Mouse (Mus musculus) lung, embryonic 15.5 days (tissue): ENCODE measurements around the gene Glrx. TPM values are rescaled to one million over a fixed set of nuclear protein-coding genes. Genes with fewer than 3 reads are reported as not detected.

Source experiments
- ATAC-seq: fragments of 200-750 bp; cut with Nextera tagmentation; 2 replicates; pipeline ENCODE4 v1.8.0; 2017; ENCODE audit warnings: moderate number of reproducible peaks, borderline replicate concordance; ENCODE audit not compliant: low FRiP score, low TSS enrichment; ENCODE audit errors: extremely low read depth
- H3K27ac ChIP-seq: fragments of 300-500 bp; sonication (generic); 2 replicates; pipeline ENCODE4 v1.5.1; 2015; ENCODE audit warnings: moderate library complexity, mild to moderate bottlenecking, inconsistent platforms
- H3K27me3 ChIP-seq: fragments of 300-500 bp; sonication (generic); 2 replicates; pipeline ENCODE4 v1.6.1; 2015; ENCODE audit warnings: inconsistent platforms
- H3K36me3 ChIP-seq: fragments of 300-500 bp; sonication (generic); 2 replicates; pipeline ENCODE4 v1.6.1; 2015; ENCODE audit warnings: inconsistent platforms
- H3K4me1 ChIP-seq: fragments of 300-500 bp; sonication (generic); 2 replicates; pipeline ENCODE4 v1.6.1; 2015; ENCODE audit warnings: inconsistent platforms
- H3K4me2 ChIP-seq: fragments of 300-500 bp; sonication (generic); 2 replicates; pipeline ENCODE4 v1.6.1; 2015; ENCODE audit warnings: inconsistent platforms, mild to moderate bottlenecking, moderate library complexity
- H3K4me3 ChIP-seq: fragments of 300-500 bp; sonication (generic); 2 replicates; pipeline ENCODE4 v1.5.1; 2015; ENCODE audit warnings: mild to moderate bottlenecking, inconsistent platforms
- H3K9ac ChIP-seq: fragments of 300-500 bp; sonication (generic); 2 replicates; pipeline ENCODE4 v1.6.1; 2015; ENCODE audit warnings: inconsistent platforms
- H3K9me3 ChIP-seq: fragments of 300-500 bp; sonication (generic); 2 replicates; pipeline ENCODE4 v1.6.1; 2016; ENCODE audit warnings: inconsistent platforms
- WGBS: fragments of 180-500 bp; shearing (Covaris S2); methylation state at CpG from one replicate; pipeline ENCODE4 v1.1.7; 2015; 5-methylcytosine and 5-hydroxymethylcytosine counted together
- polyA plus RNA-seq: library from polyadenylated mRNA; unstranded; fragments of >200 nt; fragmentation: Nextera tagmentation; extraction: Ambion mirVana; gene quantifications from 2 replicates; pipeline ENCODE4 v1.2.1, GENCODE M21; 2015

Gene Glrx
- polyA plus RNA-seq = 45.2 and 49.9 TPM in 2 replicates

DNA sequence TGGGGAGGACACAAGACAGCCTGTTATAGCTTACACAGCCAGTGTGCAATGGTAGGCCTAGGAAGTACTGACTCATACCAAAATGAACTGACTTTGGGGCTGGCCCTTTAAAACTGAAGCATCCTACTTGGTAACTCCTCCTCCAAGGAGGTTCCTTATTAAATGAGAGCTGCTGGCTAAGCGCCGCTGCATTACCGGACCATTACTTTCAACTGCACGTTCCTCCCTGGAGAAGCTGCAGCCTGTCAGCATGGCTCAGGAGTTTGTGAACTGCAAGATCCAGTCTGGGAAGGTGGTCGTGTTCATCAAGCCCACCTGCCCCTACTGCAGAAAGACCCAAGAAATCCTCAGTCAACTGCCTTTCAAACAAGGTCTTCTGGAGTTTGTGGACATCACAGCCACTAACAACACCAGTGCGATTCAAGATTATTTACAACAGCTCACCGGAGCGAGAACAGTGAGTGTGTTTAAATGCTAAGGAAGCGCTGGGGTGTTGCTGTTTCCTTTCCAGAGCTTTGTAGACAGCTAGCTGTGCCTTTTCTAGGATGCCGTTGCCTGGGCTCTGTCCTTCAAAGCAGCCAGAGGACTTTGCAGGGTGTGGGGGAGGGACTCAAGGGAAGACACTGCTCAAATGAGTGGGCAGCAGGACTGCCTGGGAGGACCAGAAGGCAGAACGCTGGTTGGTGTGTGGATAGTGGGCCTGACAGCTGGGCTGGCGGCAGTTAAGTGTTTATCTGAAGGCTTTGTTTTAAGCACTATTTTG, at the start of gene Glrx:
Gene Glrx (plus strand): TSS at position 150 of the 763 bp plus-strand sequence.
- ATAC-seq = peak; percentile 91
- Histone ChIP-seq H3K36me3 (no peaks in the 10 kb centered on the region), H3K9me3 (no peaks in the 10 kb centered on the region), H3K27ac (peak within 1 kb of the TSS; percentile 78), H3K4me3 (peak within 1 kb of the TSS; percentile 58), H3K4me2 (peak within 1 kb of the TSS; percentile 73), H3K27me3 (no peaks in the 10 kb centered on the region), H3K4me1 (peaks cover 25% of the 10 kb centered on the region), H3K9ac (peak within 1 kb of the TSS; percentile 47)
- under 1% methylated on average over 12 of the region's 12 CpGs for WGBS

DNA sequence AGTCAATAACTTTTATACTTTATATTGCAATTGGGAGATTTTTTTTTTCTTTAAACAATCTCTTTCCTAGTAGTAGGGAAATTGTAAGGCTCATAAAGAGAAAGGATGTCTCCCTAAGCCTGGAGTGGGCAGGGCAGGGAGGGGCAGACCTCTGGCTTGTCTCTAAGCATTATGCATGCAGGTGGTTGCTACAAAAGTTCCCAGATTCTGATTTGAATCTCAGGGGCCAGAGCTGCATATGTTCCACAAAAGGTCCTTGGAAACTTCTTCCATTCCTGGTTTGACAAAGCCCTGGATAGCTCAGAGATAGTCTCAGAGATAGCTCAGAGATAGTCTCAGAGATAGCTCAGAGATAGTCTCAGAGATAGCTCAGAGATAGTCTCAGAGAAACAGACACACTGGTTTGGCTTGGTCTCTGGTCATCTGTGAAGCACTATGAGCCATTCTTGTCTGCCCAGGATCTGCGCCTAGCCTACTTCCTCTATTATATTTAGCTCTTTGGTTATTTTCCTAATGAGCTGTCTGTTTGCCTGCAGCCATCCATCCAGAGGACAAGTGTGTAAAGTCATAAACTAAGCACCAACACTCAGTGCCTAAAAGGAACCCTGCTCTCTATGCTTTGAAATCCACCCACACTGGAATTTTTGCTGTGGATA, 49.0 kb upstream of the Glrx start:
- no peaks in the 10 kb centered on the region for H3K36me3 ChIP-seq
- no peak overlapping the region for H3K4me2 ChIP-seq
- H3K9ac ChIP-seq = no peak overlapping the region
- no peaks in the 10 kb centered on the region for H3K27me3 ChIP-seq
- no peak overlapping the region for H3K4me3 ChIP-seq
- no peaks in the 10 kb centered on the region for H3K9me3 ChIP-seq
- WGBS = 57% methylated on average over 1 of the region's 1 CpGs
- no peaks in the 10 kb centered on the region for H3K4me1 ChIP-seq
- ATAC-seq = no peak
- H3K27ac ChIP-seq = no peak overlapping the region

DNA sequence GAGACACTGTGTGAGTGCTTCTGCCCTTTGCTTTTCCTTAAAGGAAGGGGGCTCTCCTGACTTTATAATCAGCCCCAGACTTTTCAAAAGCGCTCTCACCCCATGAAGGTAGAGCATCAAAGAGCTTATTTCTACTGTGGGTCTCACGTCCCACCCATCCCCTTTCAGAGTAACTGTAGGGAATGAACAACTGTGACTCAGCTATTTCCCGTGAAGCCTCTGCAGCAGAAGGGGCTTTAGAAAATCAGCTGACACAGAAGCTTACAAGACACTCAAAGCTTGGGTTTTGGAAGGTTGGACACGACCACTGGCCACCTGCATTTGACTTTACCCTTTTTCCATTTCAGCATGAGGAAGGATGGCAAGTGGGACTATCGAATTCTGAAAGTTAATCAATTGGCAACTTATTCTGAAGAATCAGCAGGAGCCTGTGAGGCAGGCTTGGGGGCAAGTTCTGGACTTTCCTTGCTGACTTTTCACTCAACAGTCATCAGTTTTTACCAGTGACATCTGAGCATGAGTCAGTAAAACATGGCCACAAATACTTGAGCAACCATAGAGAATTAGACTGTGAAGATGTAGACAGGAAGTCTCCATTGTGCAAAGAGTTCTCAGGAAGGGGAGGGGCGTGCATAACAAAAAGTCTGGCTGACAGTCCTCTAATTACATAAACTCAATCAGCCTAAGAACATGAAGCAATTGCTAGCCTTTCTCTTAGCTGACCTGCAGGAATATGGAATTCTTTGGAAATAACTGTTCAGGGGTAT, 45.6 kb upstream of the Glrx start:
- Histone ChIP-seq H3K27me3 (no peaks in the 10 kb centered on the region), H3K9me3 (no peaks in the 10 kb centered on the region), H3K36me3 (no peaks in the 10 kb centered on the region), H3K4me2 (no peak overlapping the region), H3K9ac (no peak overlapping the region), H3K4me3 (no peak overlapping the region), H3K27ac (no peak overlapping the region), H3K4me1 (no peaks in the 10 kb centered on the region)
- no peak for ATAC-seq
- 70% methylated on average over 6 of the region's 6 CpGs for WGBS

DNA sequence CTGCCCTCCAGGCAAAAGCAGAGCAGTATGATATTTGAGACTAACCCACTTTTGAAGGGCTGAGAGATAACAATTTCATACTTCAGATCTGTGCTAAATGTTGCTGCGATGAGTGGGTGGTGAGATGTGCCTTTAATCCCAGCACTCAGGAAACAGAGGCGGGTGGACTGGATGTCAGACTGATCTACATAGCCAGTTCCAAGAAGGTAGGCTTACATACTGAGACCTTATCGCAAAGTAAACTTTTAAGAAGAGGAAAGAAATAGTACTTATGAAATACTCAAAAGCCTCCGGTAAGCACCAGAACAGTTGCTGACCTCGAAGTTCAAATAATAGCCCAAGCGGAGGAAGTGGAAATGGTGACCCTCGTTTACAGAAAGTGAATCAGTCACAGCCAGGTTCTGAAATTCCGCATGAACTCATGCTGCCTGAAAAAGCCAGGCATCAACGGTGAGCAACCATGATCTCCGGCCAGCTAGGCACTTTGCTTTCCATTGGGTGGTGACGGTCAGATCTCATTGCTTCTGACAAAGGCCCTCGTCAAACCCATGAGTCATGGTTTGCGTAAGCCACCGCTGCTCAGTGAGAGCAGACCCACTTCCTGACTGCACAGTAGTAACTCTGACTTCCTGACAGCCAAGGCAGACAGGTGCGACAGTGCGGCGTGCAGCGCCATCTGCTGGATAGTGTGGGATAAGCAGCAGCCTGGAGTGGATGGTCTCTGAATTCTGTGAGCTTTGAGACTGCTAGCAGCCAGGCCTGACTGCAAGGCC, 42.1 kb upstream of the Glrx start:
- peak; percentile 95 for ATAC-seq
- Histone ChIP-seq H3K36me3 (no peaks in the 10 kb centered on the region), H3K9me3 (no peaks in the 10 kb centered on the region), H3K4me1 (no peaks in the 10 kb centered on the region), H3K4me3 (peak overlapping the region; percentile 23), H3K9ac (no peak overlapping the region), H3K27me3 (no peaks in the 10 kb centered on the region), H3K4me2 (peak overlapping the region; percentile 51), H3K27ac (0 out of 2 replicates have a peak overlapping the region, but pooled peaks have one; percentile 30)
- 13% methylated on average over 18 of the region's 18 CpGs for WGBS

DNA sequence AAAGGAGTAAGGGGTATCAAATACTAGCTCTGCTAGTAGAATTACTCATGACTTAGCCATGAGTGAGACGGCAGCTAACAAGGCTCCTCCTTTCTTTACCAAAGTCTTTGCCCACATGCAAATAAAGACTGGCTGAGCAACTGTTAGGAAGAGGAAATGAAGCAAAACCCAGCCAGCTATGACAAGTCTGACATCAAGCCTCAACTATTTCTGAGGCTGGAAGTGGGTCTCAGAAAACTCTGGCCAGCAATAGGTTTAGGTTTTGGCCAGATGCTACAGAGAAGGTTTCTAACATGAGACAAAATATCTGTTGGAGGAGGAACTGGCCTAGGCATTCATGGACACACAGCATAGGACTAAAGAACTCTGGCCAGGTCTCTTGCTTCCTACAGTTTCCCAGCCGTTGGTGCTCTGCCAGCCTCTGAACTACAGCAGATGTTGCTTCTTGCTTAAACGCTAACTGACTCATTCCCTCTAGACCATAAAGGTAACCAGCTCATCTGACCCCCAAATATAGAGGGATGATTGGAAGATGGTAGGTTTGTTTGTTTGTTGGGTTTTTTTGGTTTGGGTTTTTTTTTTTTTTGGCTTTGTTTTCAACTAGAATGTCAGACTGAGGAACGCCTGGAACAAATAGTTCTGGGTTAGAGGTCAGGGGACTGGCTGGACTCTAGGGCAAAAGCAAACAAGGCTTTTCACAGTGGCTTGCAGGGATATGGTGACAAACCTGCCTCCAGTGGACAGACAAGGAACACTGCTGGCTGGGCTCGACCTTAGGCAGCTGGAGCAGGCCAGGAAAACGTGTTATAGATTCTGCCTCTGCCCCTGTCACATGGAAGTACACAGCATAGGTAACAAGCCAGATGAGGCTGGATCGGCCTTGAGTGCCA, 41.0 kb upstream of the Glrx start:
- H3K9me3 ChIP-seq = no peaks in the 10 kb centered on the region
- no peaks in the 10 kb centered on the region for H3K4me1 ChIP-seq
- H3K4me2 ChIP-seq = no peak overlapping the region
- H3K36me3 ChIP-seq = no peaks in the 10 kb centered on the region
- H3K9ac ChIP-seq = no peak overlapping the region
- ATAC-seq = no peak
- H3K4me3 ChIP-seq = no peak overlapping the region
- no peaks in the 10 kb centered on the region for H3K27me3 ChIP-seq
- WGBS = 60% methylated on average over 7 of the region's 7 CpGs
- no peak overlapping the region for H3K27ac ChIP-seq

DNA sequence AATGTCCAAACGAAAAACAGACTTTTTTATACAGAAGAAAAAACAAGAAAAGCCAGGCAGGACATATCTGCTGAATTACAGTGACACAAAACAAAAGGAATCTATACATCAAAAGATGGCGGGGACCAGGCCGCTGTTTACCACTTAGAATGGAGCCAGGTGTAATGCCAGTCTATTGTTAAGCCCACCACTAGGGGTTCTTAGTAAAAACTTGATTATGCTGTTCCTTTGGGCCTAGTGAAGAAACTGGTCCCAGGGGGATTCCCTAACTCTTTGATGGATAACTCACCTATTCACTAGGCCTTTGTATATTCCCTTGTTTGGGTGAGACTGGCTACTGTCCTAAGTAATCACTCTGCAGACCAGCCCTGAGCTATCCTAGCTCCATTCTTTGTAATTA, 40.2 kb upstream of the Glrx start:
- no peak overlapping the region for H3K27ac ChIP-seq
- H3K4me1 ChIP-seq = no peaks in the 10 kb centered on the region
- 80% methylated on average over 3 of the region's 3 CpGs for WGBS
- no peak overlapping the region for H3K4me3 ChIP-seq
- ATAC-seq = no peak
- no peak overlapping the region for H3K9ac ChIP-seq
- H3K9me3 ChIP-seq = no peaks in the 10 kb centered on the region
- no peak overlapping the region for H3K4me2 ChIP-seq
- H3K27me3 ChIP-seq = no peaks in the 10 kb centered on the region
- H3K36me3 ChIP-seq = no peaks in the 10 kb centered on the region

DNA sequence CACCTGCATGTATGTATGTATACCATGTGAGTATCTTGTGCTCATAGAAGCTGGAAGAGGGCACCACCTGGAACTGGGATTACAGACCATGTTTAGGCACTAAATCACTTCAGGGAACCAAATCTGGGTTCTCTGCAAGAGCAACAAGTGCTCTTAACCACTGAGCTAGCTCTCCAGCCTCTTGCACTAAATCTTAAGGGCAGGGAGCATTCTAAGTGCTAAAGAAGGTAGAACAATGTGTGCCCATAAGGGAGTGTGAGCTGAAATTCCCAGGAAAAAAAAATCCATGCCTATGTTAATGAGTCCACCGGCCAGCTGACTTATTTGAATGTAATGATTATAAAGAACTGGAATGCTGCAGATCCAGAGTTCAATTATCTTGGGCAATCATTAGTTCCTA, 31.7 kb upstream of the Glrx start:
- 79% methylated on average over 1 of the region's 1 CpGs for WGBS
- Histone ChIP-seq H3K9me3 (no peaks in the 10 kb centered on the region), H3K4me1 (no peaks in the 10 kb centered on the region), H3K4me2 (no peak overlapping the region), H3K27me3 (no peaks in the 10 kb centered on the region), H3K36me3 (no peaks in the 10 kb centered on the region), H3K27ac (no peak overlapping the region), H3K4me3 (no peak overlapping the region), H3K9ac (no peak overlapping the region)
- ATAC-seq = no peak

DNA sequence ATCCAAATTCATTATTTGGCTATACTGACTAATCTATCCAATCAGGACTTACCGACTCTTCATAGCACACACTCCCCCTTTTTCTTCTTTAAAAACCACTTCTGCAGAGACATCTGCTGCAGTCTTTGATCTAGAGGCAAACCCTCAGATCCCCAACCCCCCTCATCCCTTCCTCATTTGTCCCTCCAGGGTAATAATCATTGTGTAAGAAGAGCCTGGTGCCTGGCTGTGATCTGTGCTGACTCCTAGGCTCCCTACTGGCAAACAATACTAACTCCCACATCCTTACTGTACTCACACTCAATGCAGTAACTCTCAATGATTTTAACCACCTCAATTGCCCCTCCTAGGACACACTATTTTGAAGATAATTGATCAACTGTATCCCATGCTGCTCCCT, 29.7 kb upstream of the Glrx start:
- Histone ChIP-seq H3K9me3 (no peaks in the 10 kb centered on the region), H3K9ac (no peak overlapping the region), H3K4me3 (no peak overlapping the region), H3K4me1 (no peaks in the 10 kb centered on the region), H3K36me3 (no peaks in the 10 kb centered on the region), H3K4me2 (no peak overlapping the region), H3K27me3 (no peaks in the 10 kb centered on the region), H3K27ac (no peak overlapping the region)
- 60% methylated on average over 1 of the region's 1 CpGs for WGBS
- ATAC-seq = no peak

DNA sequence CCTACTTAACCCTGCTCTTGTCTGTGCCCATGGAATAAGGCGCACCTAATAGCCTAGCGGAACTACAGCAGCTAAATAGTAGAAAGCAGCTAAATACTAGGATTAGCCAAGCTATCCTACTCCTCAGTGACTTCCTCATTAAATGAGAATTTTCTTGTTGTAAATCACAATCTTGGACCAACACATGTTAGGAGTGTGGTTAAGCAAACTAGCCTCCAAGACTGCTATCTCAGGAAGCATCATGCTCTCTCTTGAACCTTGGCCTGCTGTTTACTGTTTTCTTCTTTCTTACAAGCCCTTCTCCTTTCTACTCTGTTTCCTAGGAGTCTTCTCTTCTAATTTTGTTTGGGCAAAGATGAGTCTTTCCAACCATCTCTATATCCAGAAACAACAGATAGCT, 22.5 kb upstream of the Glrx start:
- no peaks in the 10 kb centered on the region for H3K4me1 ChIP-seq
- H3K9me3 ChIP-seq = no peaks in the 10 kb centered on the region
- 97% methylated on average over 2 of the region's 2 CpGs for WGBS
- H3K4me2 ChIP-seq = no peak overlapping the region
- H3K4me3 ChIP-seq = no peak overlapping the region
- no peak for ATAC-seq
- H3K27me3 ChIP-seq = no peaks in the 10 kb centered on the region
- H3K9ac ChIP-seq = no peak overlapping the region
- H3K36me3 ChIP-seq = no peaks in the 10 kb centered on the region
- no peak overlapping the region for H3K27ac ChIP-seq

DNA sequence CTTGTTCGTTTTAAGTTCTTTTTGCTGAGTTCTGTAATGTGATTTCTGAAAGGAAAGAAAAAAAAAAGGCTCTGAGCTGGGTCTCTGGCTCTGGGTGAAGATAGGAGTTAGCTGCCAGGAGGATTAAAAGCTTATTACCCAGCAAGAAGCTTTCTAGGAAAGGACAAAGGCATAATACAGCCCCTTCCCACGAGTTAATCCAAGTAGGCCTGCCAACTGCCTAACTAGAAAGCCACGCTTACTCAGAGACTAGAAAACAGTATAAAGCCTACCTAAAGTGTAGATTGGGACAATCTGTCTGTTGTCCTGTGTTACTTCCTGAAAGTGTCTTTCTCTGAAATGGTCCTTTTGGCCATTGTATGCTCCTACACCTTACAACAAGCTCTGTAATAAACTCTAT, 21.2 kb upstream of the Glrx start:
- H3K27ac ChIP-seq = no peak overlapping the region
- ATAC-seq = no peak
- H3K4me1 ChIP-seq = no peaks in the 10 kb centered on the region
- H3K4me2 ChIP-seq = no peak overlapping the region
- 53% methylated on average over 3 of the region's 3 CpGs for WGBS
- no peaks in the 10 kb centered on the region for H3K27me3 ChIP-seq
- H3K9ac ChIP-seq = no peak overlapping the region
- H3K36me3 ChIP-seq = no peaks in the 10 kb centered on the region
- no peak overlapping the region for H3K4me3 ChIP-seq
- H3K9me3 ChIP-seq = no peaks in the 10 kb centered on the region
